Mouse (Mus musculus) MEL (cell line): ENCODE data around the gene Dock9.
"Not testable (repeated sequence)": the region's sequence is repeated elsewhere in the genome, so short reads cannot be mapped to it uniquely, and the experiment has no call there.

ENCODE experiments used
- BHLHE40 ChIP-seq: IDR thresholded peaks from 2 replicates; pipeline ENCODE4 v1.6.1; 2012; ENCODE audit warnings: low read depth, mild to moderate bottlenecking, inconsistent platforms, low read length, improper control_type of control experiment, borderline replicate concordance
- CTCF ChIP-seq, 3 experiments: IDR thresholded peaks in 2 of 3; conservative IDR thresholded peaks in 1 of 3; 2 replicates each; pipeline ENCODE4 v1.5.1; 2011 to 2012; ENCODE audit warnings: low read length in 3 of 3, low read depth in 2 of 3, mild to moderate bottlenecking in 2 of 3, improper control_type of control experiment in 1 of 3, inconsistent platforms in 1 of 3, mixed read lengths in 1 of 3, moderate library complexity in 1 of 3; ENCODE audit not compliant: control insufficient read depth in 1 of 3, insufficient read depth in 1 of 3, poor library complexity in 1 of 3, severe bottlenecking in 1 of 3
- E2F4 ChIP-seq: IDR thresholded peaks from 2 replicates; pipeline ENCODE4 v1.6.1; 2011; ENCODE audit warnings: low read depth, low read length, improper control_type of control experiment, borderline replicate concordance
- KAT2A ChIP-seq: conservative IDR thresholded peaks from 2 replicates; pipeline ENCODE4 v1.6.1; 2012; ENCODE audit warnings: low read depth, low read length, improper control_type of control experiment, inconsistent platforms
- MAX ChIP-seq: IDR thresholded peaks from 2 replicates; pipeline ENCODE4 v1.6.1; 2011; ENCODE audit warnings: low read length, improper control_type of control experiment
- MXI1 ChIP-seq: IDR thresholded peaks from 2 replicates; pipeline ENCODE4 v1.6.1; 2011; ENCODE audit warnings: mild to moderate bottlenecking, low read depth, low read length, improper control_type of control experiment
- MYC ChIP-seq: IDR thresholded peaks from 2 replicates; pipeline ENCODE4 v1.6.1; 2011; ENCODE audit warnings: low read depth, mild to moderate bottlenecking, low read length, improper control_type of control experiment, moderate library complexity
- POLR2A ChIP-seq, 2 experiments: IDR thresholded peaks; 2 replicates each; pipeline ENCODE4 v1.6.1; 2011 to 2012; ENCODE audit warnings: low read length in 2 of 2, mild to moderate bottlenecking in 2 of 2, control low read depth in 1 of 2, improper control_type of control experiment in 1 of 2, low read depth in 1 of 2, moderate library complexity in 1 of 2; ENCODE audit not compliant: control insufficient read depth in 1 of 2, insufficient read depth in 1 of 2, poor library complexity in 1 of 2
- SIN3A ChIP-seq: IDR thresholded peaks from 2 replicates; pipeline ENCODE4 v1.6.1; 2012; ENCODE audit warnings: low read length, improper control_type of control experiment, inconsistent platforms
- TCF12 ChIP-seq: IDR thresholded peaks from 2 replicates; pipeline ENCODE4 v1.6.1; 2014; ENCODE audit warnings: low read depth, mild to moderate bottlenecking, inconsistent platforms, low read length, improper control_type of control experiment, moderate library complexity
- USF1 ChIP-seq: IDR thresholded peaks from 2 replicates; pipeline ENCODE4 v1.6.1; 2014; ENCODE audit warnings: low read depth, mild to moderate bottlenecking, inconsistent platforms, low read length, improper control_type of control experiment, moderate library complexity
- ZC3H11A ChIP-seq: IDR thresholded peaks from 2 replicates; pipeline ENCODE4 v1.6.1; 2012; ENCODE audit warnings: low read depth, mild to moderate bottlenecking, inconsistent platforms, low read length, improper control_type of control experiment
- ZKSCAN1 ChIP-seq: IDR thresholded peaks from 2 replicates; pipeline ENCODE4 v1.6.1; 2012; ENCODE audit warnings: low read depth, mild to moderate bottlenecking, inconsistent platforms, low read length, improper control_type of control experiment, moderate library complexity

GRCm38 (mm10) chr14:121689649-121690048, 108.0 kb downstream of the Dock9 start:
- not testable (repeated sequence) for TF ChIP-seq BHLHE40; MYC; CTCF (IDR thresholded peaks at IDR 0.05 in 2 of 3, conservative IDR thresholded peaks at IDR 0.05 in 1 of 3; ENCODE audit: control insufficient read depth in 1 of 3, insufficient read depth in 1 of 3, low read depth in 2 of 3, low read length in 3 of 3, poor library complexity in 1 of 3, severe bottlenecking in 1 of 3); KAT2A; MXI1; E2F4; ZKSCAN1; TCF12; USF1; SIN3A; POLR2A (IDR thresholded peaks at IDR 0.05; ENCODE audit: control insufficient read depth in 1 of 2, insufficient read depth in 1 of 2, low read depth in 1 of 2, low read length in 2 of 2, poor library complexity in 1 of 2); MAX; ZC3H11A
